14 mouse cellular contexts compared by ENCODE assay signal in the genomic region with DNA sequence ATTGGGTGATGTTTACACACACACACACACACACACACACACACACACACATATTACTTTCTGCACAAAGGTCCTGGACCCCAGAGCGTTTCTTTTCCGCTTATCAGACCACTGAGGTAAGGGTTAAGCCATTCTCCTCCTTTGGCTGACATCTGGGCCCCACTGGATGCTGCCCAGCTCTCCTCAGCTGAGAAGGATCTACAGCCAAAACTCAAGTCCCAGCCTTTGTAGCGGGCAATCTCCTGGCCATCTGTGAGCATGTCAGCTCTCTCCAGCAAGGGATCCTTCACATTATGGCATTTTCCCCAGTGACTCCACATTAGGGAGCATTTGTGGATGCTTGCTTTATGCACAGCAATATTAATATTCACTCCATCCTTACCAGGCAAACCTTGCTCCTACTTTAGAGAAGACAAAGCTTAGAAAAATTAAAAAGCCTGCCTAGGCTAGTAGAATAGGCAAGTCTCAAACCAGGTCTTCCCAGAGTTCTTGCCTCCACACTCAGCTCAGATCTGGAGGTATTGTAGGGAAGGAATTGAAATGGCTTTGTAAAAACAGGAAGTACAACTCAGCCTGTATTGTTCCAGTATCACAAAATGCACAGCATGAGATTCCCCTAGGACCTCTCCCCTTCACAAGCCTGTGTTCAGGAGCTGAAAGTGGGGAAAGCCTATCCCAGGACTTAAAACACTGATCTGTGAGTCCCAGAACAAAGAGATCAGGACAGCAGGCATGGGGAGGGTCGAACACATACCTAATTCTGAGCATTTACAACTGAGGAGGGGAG.
DNase-seq lines count a peak whose midpoint lies in the region; ATAC-seq lines count a peak whose summit lies in the region.
"Had no signal": no experiment of that assay in that cellular context is flagged by ENCODE, and none has a peak within 500 bp of the region (broad histone marks: within the 10 kb centered on the region; RNA-seq: fewer than 3 reads in every experiment).

No protein-coding gene starts in this region.

- H3K4me3 ChIP-seq in hindbrain, embryonic 10.5 days = no peak overlapping the region
- H3K4me3 ChIP-seq in hindbrain, embryonic 14.5 days (replicated peaks; ENCODE audit: low read length) = no peak overlapping the region
- H3K4me3 ChIP-seq in embryonic facial prominence, embryonic 12.5 days = no peak overlapping the region
- no peak overlapping the region for H3K4me3 ChIP-seq in limb, embryonic 13.5 days
- H3K4me3 ChIP-seq: lung, embryonic 15.5 days had no signal

- peak overlapping the region; percentile 75 for H3K27ac ChIP-seq in hindbrain, embryonic 10.5 days
- H3K27ac ChIP-seq in hindbrain, embryonic 14.5 days = no peak overlapping the region
- H3K27ac ChIP-seq in embryonic facial prominence, embryonic 12.5 days = peak overlapping the region; percentile 80
- H3K27ac ChIP-seq in limb, embryonic 13.5 days = peak overlapping the region; percentile 86
- H3K27ac ChIP-seq: lung, embryonic 15.5 days had no signal

- peaks cover 45% of the 10 kb centered on the region for H3K4me1 ChIP-seq in hindbrain, embryonic 10.5 days (replicated peaks)
- peaks cover 14% of the 10 kb centered on the region for H3K4me1 ChIP-seq in hindbrain, embryonic 14.5 days (replicated peaks; ENCODE audit: control insufficient read depth, insufficient read depth, low read length)
- peaks cover 55% of the 10 kb centered on the region for H3K4me1 ChIP-seq in embryonic facial prominence, embryonic 12.5 days
- peaks cover 57% of the 10 kb centered on the region for H3K4me1 ChIP-seq in limb, embryonic 13.5 days

- no peaks in the 10 kb centered on the region for H3K27me3 ChIP-seq in hindbrain, embryonic 10.5 days (ENCODE audit: insufficient read depth, poor library complexity, severe bottlenecking)
- H3K27me3 ChIP-seq in hindbrain, embryonic 14.5 days (ENCODE audit: control insufficient read depth, insufficient read depth, low read length) = no peaks in the 10 kb centered on the region
- no peaks in the 10 kb centered on the region for H3K27me3 ChIP-seq in embryonic facial prominence, embryonic 12.5 days
- H3K27me3 ChIP-seq in limb, embryonic 13.5 days = no peaks in the 10 kb centered on the region
- H3K27me3 ChIP-seq: lung, embryonic 15.5 days had no signal

- DNase-seq in hindbrain, embryonic 10.5 days (ENCODE audit: low spot score) = no peak
- no peak for DNase-seq in hindbrain, embryonic 14.5 days (ENCODE audit: low spot score)
- DNase-seq in ZHBTc4 (ENCODE audit: low read depth, low spot score) = peak; percentile 42
- DNase-seq in urinary bladder, postnatal 14 days (ENCODE audit: low spot score) = no peak
- no peak for DNase-seq in urinary bladder, postnatal 25 days (ENCODE audit: low spot score)
- DNase-seq: gastrocnemius, postnatal 36 days; kidney, adult 11 months; thymus, postnatal 25 days had no signal

- no peak overlapping the region for H3K9ac ChIP-seq in hindbrain, embryonic 14.5 days
- H3K9ac ChIP-seq in embryonic facial prominence, embryonic 12.5 days = no peak overlapping the region
- H3K9ac ChIP-seq in limb, embryonic 13.5 days = peak overlapping the region; percentile 13; the same call in 1 of the 2 replicates
- H3K9ac ChIP-seq: lung, embryonic 15.5 days had no signal

- no peak for ATAC-seq in hindbrain, embryonic 14.5 days (ENCODE audit: low FRiP score)
- ATAC-seq in embryonic facial prominence, embryonic 12.5 days (ENCODE audit: insufficient number of reproducible peaks, insufficient read depth, low FRiP score, low TSS enrichment) = peak; percentile 39; the same call in 1 of the 2 replicates
- ATAC-seq in limb, embryonic 13.5 days (ENCODE audit: low FRiP score, low read depth) = peak; percentile 43
- ATAC-seq: activated CD4-positive, CD25-positive, alpha-beta regulatory T cell, adult 4 months; forebrain, embryonic 16.5 days; midbrain, embryonic 16.5 days had no signal

- H3K36me3 ChIP-seq in hindbrain, embryonic 10.5 days = no peaks in the 10 kb centered on the region
- H3K36me3 ChIP-seq in hindbrain, embryonic 14.5 days (replicated peaks; ENCODE audit: control insufficient read depth, insufficient read depth) = no peaks in the 10 kb centered on the region
- H3K36me3 ChIP-seq in embryonic facial prominence, embryonic 12.5 days = no peaks in the 10 kb centered on the region
- no peaks in the 10 kb centered on the region for H3K36me3 ChIP-seq in limb, embryonic 13.5 days
- H3K36me3 ChIP-seq: lung, embryonic 15.5 days had no signal

- 55% methylated on average over 4 of the region's 4 CpGs for WGBS in hindbrain, embryonic 10.5 days
- WGBS in hindbrain, embryonic 14.5 days = 70% methylated on average over 4 of the region's 4 CpGs
- WGBS in embryonic facial prominence, embryonic 12.5 days = 39% methylated on average over 4 of the region's 4 CpGs
- 39% methylated on average over 4 of the region's 4 CpGs for WGBS in limb, embryonic 13.5 days

- H3K9me3 ChIP-seq in hindbrain, embryonic 10.5 days = no peaks in the 10 kb centered on the region
- no peaks in the 10 kb centered on the region for H3K9me3 ChIP-seq in hindbrain, embryonic 14.5 days (ENCODE audit: control insufficient read depth, low read length)
- H3K9me3 ChIP-seq in embryonic facial prominence, embryonic 12.5 days = no peaks in the 10 kb centered on the region
- no peaks in the 10 kb centered on the region for H3K9me3 ChIP-seq in limb, embryonic 13.5 days
- H3K9me3 ChIP-seq: lung, embryonic 15.5 days had no signal

- no peak overlapping the region for H3K4me2 ChIP-seq in hindbrain, embryonic 14.5 days (replicated peaks)
- H3K4me2 ChIP-seq in embryonic facial prominence, embryonic 12.5 days (replicated peaks) = no peak overlapping the region
- H3K4me2 ChIP-seq in limb, embryonic 13.5 days (replicated peaks) = peak overlapping the region; percentile 10
- H3K4me2 ChIP-seq: lung, embryonic 15.5 days had no signal
